Mouse (Mus musculus) lung, adult 18-20 months (tissue): Measurements from ENCODE around the gene Trim28.

Experiments
- DNase-seq, 2 experiments: peaks; one replicate each; pipeline ENCODE4 v3.0.0; 2022; ENCODE audit warnings: mixed read lengths in 2 of 2

The Trim28 gene

DNA sequence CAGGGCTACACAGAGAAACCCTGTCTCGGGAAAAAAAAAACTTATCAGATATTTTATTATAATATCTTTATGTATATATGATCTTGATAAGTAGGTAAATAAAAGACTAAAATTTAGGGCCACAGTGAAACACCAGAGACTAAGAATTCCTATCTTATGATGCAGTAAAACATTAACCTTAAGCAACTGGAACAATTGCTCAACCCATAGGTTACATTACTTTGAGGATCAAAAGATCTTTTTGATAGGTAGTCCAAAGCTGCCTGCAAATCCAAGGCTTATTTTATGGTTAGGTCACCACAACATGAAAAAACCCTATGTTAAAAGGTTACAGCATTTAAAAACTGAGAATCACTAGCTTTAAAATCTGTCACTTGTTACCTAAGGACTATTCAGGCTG lies 2.7 kb downstream of the Trim28 start:
- DNase-seq = no peak

DNA sequence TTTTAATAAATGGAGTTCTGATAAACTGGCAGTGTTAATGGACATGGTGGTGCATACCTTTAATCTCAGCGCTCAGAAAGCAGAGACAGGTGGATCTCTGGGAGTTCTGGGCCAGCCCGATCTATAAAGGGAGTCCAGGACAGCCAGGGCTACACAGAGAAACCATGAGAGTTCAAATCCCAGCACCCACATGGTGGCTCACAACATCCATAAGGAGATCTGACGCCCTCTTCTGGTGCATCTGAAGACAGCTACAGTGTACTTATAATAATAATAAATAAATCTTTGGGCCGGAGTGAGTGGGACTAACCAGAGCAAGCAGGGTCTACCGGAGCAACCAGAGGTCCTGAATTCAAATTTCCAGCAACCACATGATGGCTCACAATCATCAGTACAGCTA lies 4.5 kb downstream of the Trim28 start:
- DNase-seq = no peak

DNA sequence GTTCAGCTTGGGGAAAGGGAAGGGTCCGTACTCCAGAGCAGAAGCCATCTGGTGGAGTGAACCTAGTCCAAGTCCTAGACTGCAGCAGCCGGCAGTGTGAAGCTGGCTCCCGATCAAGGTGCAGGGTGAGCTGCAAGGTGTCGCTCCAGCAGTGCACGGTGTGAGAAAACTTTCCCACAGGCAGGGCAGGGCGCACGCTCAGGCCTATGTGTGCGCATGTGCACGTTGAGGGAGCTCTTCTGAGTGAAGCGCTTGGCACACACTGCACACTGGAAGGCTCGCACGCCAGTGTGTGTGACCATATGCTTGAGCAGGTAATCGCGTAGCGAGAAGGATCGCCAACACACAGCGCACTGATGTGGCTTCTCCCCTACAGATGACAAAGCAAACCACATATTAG lies 7.1 kb downstream of the Trim28 start:
- DNase-seq = no peak

DNA sequence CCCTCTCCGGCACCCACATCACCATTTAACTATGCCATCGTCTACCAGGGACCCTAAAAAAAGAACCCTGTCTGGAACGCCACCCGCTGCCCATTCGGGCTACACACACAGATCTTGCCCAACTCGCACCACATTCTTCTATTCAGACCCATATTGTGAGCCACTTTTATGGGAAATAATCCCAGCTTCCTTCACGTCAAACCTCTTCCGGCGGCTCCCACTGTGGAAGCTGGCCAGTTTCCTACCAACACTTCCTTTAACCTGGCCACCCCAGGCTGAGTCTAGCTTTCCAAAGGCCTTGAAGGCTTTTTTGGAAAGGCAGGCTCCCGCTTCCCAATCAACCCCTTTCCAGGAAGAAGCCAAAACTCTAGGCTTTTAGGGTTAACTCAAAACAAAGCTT lies 7.6 kb downstream of the Trim28 start:
- no peak for DNase-seq

DNA sequence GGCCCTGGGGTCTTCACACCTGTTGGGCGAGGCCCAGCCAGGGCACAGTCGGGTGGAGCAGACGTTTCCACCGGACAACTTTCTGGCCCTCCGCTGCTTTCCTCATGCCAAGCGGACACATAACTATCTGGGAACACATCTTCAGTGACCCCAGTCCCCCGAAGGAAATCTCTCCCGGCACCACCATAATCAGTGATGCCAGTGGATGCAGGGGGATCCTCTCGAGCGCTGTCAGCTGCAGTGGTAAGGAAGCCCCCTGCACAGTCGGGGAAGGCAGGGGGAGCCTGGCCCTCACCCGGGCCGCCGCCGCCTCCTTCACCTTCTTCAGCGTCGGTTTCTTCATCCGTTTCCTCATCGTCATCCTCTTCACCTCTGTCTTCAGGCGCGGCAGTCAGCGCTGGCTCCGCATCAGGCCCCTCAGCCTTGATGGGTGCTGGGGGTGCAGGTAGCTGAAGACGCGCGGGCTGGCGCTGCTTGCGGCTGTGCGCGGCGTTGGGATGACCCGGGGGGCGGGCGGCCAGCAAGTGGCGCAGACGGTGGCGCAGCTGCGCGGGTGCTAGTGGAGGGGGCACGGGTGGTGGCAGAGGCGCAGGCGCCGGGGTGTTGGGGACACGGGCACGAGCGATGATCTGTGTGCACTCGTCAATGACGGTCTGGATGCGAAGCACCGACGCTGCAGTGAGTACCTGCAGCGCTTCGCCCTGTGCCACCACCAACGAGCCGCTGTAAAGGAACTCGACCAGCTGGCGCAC lies 8.6 kb downstream of the Trim28 start:
- DNase-seq = peak in 1 of 2 experiments; percentile 3

DNA sequence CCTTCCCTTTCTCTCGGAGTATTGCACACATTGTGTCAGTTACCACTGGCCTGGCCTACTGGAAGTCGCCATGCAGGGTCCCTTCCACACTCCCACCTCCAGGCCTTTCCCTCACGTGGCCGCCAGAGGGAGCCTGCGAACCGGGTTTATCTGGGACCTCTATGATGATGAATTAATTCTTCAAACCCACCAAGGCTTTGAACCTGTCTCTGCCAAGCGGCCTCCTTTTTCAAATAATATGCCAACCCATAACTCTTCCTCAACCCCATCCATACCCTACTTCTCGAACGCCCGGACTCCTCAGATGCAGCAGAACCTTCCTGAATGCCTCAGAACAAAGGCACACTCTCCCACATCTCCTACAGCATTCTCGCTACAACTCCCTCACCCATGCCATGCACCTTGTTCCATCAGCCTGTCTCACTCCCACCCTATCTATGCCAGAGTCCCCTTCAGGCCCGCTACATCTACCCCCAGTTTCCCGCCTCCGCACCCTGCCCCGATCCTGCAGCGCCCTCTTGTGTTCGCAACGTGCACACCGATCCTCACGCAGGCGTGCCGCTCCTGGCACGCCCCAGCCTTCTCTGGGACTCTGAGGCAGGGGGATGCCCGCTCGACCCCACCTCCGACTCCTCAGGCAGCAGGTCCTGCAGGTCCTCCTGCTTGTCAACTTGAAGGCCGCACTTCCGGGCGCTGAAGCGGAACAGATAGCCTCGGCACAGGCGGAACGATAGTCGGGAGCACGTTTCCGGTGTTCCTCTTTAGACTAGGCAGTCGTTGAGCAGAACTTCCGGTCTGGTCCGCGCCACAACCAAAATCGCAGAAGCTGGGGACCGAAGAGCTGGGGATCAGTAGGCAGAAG lies 10.5 kb downstream of the Trim28 start:
- DNase-seq = peak; percentile 92 to 93

DNA sequence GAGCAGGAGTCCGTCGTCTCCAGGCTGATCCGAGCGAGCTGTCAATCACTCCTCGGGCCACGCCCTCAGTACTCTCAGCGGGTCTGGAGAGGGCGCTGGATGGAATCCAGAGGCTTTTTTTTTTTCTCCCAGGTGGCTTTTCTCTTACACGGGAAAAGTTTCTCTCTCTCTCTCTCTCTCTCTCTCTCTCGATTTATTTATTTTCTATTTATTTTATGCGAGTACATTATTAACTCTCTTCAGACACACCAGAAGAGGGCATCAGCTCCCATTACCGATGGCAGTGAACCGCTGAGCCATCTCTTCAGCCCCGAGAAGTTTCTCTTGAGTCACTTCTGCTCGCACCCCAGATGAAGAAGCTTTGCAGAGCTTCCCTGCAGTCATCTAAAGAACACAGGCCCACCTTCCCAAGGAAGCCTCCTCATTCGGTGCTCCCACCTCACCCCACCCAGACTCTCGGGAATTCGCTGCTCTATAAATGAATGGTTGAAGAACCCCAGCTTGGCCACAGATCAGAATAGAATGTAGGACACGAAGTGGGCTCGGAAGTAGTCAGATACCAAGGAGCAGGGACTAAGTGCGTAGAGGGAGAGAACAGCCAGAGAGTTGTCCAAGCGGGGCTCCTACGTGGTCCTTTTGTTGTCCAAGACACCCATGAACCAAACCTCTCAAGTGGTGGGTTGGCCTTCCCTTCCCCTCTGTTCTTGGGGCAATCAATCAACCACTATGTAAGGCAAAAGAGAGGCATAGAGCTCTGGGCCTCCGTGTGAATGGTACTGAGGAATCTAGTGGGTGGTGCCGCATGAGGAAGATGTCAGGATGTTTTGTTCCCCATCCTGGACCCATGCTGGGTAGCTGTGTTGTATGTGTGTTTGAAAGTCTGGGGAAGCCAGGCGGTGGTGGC lies 11.3 kb downstream of the Trim28 start, which contains the start of gene Zbtb45:
Zbtb45 (minus strand) TSS at position 30 of the 904 bp plus-strand sequence.
- no peak for DNase-seq

DNA sequence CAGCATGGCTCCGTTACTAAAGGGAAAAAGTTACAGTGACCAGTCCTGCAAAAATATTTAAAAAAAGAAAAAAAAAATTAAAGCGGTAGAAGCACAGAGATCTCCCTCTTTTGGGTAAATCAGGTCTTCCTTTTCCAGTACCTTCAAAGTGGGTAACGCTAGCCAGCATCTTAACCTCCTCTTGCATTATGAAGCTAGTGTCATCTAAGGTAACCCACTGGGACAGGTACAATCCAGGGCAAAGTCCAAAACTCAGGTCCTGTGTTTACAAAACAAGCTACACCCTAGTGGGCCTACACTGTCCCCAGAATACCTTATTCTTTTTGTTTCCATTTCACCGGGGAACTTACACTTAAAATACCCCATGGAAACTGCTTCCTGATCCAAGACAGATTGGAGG lies 14.8 kb downstream of the Trim28 start:
- DNase-seq = no peak

DNA sequence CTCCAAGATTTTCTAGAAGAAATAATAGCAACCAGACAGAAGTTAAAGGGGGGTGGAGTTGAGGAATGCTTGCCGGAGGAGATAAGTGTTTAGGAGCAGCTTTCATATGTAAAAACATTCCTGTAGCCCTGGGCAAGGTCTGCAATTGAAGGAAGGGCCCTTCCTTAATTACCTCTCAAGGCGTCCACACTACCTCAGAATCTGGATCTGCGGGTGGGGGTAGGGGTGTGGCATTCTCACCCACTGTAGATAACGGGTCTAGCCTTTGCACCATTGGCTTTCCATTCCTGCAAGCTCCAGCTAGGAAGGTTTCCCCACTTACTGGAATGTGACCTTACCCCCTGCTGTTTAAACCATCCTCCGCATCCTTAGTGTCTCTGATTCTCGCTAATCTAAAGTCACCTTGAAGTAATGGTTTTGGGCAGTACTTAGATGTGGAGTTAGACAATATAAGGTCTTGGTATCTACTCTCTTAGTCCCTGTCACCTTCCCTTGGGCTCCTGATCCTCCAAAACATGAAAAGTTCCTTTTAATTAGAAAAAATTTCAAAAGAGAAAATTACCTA lies 15.4 kb downstream of the Trim28 start:
- no peak for DNase-seq

DNA sequence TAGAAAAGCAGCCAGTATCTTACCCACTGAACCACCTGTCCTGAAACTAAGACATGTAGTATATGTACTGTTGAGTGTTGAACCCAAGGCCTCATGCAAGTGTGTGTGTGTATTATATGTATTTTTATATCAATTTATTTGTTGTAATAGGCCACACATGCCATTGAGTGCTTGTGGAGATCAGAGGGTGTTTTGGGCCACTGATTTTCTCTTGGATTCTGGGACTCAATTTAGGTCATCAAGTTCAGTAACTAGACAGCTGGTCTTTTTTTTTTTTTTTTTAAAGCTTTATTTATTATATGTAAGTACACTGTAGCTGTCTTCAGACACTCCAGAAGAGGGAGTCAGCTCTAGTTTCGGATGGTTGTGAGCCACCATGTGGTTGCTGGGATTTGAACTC lies 16.3 kb downstream of the Trim28 start:
- DNase-seq = no peak

DNA sequence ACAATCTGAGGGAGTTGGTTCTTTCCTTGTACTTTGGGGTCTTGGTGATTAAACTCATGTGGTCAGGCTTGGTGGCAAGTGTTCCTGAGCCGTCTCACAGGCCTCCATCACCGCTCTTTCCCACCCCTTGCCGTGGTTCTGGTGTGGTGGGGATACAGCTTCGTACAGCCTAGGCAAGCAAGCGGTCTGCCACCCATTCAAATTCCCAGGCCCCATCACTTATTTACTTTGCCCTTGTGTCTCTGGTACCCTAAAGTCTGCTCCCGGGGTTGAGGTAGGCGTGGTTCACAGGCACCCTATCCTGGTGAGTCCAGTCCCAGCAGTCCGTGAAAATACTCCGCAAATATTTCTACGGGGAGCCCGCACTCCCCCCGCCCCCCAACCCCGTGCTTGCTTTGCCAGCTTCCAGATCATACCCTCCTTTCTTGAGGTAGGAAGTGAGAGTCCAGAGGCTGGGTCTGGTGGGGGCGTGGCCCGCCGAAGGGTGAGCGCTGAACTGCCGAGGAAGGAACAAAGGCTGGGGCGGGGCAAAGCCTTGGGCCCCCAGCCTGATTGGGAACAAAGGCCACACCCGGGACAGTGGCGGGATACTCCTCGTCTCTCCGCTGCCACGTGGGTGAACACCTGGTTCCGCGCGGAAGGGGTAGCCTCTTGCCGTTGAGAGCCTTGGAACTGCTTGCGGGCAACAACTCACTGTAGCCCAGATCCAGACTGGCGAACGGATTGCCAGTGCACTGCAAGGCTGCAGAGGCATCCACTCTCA lies 24.0 kb downstream of the Trim28 start:
- peak; percentile 86 to 89 for DNase-seq

DNA sequence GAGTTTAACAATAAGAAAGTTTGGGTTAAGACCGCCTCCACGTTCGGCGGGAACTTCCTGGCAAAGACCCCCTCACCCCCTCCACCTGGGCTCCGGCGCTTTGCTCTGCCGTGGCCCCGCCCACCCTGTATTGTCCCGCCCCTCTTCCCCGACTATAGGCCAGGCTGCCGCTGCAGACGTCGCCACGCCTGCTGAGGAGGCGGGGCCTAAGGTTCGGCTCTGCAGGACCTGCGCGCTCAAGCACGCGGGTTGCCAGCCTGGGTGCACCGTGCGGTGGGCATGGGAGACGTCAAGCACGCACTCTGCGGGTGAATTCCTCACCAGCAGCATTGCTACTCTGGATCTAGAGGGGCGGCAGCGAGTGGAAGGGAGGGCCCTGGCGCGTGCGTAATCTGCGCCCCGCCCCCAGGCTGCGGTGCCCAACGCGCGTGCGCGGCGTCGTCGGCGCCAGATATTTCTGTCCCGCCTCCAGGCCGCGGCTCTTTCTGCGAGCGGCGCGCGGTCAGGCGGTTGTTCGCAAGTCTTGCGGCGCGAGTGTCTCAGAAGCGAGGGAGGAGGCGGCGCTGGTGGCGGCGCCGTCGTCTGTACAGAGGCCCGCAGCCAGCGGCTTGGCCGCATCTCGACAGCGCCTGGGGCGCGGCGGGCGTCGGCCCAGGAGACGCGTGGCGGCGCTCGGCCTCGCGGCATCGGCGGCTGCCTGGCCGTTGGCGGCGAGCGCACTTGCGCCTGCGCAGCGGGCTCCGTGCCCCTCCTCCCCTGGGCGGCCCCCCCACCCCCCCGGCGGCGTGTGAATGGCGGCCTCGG lies 25.2 kb downstream of the Trim28 start:
- peak; percentile 88 to 89 for DNase-seq

DNA sequence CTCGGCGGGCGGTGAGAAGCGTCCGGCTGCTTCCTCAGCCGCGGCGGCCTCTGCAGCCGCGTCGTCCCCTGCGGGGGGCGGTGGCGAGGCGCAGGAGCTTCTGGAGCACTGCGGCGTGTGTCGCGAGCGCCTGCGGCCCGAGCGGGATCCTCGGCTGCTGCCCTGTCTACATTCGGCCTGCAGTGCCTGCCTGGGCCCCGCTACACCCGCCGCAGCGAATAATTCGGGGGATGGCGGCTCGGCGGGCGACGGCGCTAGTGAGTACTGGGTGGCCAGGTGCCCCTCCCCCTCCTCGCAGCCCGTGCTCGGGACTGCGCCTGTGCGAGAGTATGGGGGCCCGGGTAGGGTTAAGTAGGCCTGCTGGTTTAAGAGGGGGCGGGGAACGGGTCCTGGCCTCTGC lies 25.9 kb downstream of the Trim28 start:
- peak; percentile 62 to 65 for DNase-seq

DNA sequence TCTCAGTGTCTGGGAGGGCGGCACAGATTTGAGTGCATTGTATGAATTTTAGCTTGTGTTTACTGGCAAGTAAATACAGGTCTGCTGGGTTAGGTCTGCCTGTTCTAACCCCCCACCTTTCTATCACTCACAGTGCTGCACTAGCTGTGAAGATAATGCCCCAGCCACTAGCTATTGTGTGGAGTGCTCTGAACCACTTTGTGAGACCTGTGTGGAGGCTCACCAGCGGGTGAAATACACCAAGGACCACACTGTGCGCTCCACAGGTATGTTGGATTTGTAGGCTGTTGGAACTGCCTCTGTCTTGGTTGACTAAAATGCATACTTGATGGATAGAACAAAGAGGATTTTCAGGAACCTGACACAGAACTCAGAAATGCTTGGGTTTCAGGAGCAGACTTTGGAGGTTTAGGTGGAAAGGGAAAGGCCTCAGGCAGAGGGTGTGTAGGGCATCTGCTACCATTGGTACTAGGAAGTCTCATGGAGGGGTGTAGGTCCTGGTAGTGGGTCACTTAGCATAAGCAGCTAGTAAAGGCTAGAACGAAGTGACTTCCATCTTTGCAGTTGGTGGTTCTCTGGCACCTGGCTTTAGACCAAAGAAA lies 26.7 kb downstream of the Trim28 start:
- DNase-seq = no peak

DNA sequence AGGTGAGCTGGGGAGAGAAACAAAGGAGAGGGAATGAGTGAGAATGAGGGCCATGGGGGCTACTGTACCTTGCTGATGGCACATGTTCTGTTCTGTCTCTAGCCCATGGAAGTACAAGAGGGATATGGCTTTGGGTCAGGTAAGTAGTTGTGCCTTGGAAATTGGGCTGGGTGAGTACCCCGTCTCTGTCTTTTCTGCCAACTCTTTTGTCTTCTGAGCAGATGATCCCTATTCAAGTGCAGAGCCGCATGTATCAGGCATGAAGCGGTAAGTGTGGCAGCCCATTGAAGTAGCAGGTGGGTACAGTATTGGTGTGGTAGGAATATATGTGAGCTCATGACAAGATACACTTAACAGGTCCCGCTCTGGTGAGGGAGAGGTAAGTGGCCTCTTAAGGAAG lies 30.1 kb downstream of the Trim28 start:
- no peak for DNase-seq

DNA sequence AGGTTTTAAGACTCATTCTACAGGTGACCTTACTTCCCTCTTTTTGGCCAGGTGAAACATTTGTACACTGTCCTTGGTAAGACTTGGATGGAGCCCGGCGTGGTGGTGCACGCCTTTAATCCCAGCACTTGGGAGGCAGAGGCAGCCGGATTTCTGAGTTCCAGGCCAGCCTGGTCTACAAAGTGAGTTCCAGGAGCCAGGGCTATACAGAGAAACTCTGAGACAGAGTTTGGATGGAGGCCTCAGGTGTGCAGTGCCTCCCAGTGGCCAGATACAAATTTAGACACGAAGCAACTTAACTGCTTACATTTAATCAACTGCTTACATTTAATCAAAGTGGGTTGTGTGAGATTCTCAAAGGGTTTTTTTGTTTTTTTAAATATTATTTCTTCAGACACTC lies 32.2 kb downstream of the Trim28 start:
- DNase-seq = no peak

DNA sequence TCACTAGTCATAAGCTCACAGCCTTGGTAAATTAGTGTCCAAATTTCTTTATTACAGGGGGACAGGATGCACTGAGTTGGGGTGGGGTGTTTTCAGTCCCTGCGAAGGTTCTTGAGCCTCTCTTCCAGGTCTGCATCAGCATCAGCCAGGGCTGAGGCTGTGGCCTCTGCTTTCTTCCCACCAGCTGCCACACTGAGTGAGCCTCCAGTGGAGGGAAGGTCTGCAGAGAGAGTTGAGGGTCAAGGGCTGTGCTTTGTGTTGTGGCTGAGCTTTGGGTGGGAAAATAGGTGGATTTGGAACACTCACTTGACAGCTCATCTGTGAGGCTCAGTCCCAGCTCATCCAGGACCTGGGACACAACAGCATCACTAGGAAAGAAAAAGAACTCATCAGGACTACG lies 33.1 kb downstream of the Trim28 start:
- no peak for DNase-seq

DNA sequence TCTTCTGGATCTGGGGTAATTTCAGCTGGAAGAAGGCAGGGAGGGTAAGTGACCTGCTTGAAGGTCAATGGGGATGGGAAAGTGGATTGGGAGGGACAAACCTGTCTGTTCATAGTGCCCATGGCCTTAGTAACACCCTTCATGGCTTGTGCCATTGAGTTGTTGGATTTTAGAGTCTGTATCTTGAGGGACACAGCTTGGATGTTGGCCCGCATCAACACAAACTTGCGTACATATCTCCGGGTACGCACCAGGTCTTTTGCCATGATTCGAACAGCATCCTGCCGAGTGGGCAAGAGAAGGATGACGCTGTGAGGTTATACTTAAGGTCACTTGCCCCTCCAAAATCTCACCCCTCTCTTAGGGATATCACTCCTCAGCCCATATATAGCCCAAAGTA lies 33.6 kb downstream of the Trim28 start:
- no peak for DNase-seq

DNA sequence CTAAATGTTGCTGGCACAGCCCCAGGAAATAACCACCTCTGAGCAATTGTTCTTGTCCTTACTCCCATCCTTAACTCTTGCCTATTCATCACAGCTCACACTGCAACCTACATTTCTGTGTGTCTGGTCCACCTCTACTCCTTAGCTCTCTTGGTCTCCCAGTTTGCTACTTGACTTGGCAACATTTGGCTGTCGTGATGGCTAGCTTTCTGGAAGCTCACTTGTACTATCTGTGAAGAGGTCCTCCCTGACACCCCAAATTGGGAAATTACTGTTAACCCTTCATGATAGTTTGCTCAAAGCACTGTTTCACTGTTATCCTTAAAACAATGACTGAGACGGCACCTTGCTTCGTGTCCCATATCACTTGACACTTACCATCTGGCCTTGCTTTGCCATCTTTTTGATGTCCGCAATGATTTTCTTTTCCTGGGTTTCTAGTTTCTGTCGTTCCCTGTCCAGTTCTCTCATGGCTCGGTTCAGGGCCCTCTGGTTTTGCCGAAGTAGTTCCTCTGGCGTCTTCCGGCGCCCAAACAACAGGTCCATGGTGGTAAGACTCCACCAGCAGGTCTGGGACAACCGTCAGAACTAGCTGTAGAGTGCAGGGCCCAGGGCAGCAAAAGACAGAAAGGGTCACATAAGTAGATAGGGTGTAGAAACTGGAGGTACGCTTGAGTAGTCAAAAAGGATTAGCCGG lies 34.7 kb downstream of the Trim28 start:
- no peak for DNase-seq
